Mouse (Mus musculus) forebrain, postnatal 0 days (tissue): ENCODE data around the gene Ddx54. TPM values are rescaled to one million over a fixed set of nuclear protein-coding genes. Genes with fewer than 3 reads are reported as not detected.

Experiments
- ATAC-seq: fragments of 200-750 bp; cut with Nextera tagmentation; 2 replicates; pipeline ENCODE4 v1.8.0; 2017; ENCODE audit warnings: mild to moderate bottlenecking, moderate library complexity
- DNase-seq: peaks from one replicate; pipeline ENCODE4 v3.0.0-alpha.2; 2015
- H3K27ac ChIP-seq: fragments of 300-500 bp; sonication (generic); 2 replicates; pipeline ENCODE4 v1.5.1; 2014; ENCODE audit warnings: low read depth, mild to moderate bottlenecking, antibody characterized with exemption, low read length, moderate library complexity, mixed read lengths
- H3K27me3 ChIP-seq: fragments of 300-500 bp; sonication (generic); 2 replicates; pipeline ENCODE4 v1.6.1; 2014; ENCODE audit warnings: mild to moderate bottlenecking, low read length, mixed read lengths; ENCODE audit not compliant: insufficient read depth
- H3K36me3 ChIP-seq: fragments of 300-500 bp; sonication (generic); 2 replicates; pipeline ENCODE4 v1.6.1; 2014; ENCODE audit warnings: mild to moderate bottlenecking, moderate library complexity; ENCODE audit not compliant: insufficient read depth
- H3K4me1 ChIP-seq: fragments of 300-500 bp; sonication (generic); 2 replicates; pipeline ENCODE4 v1.6.1; 2014; ENCODE audit warnings: antibody characterized with exemption; ENCODE audit not compliant: insufficient read depth
- H3K4me2 ChIP-seq: fragments of 300-500 bp; sonication (generic); 2 replicates; pipeline ENCODE4 v1.6.1; 2014; ENCODE audit warnings: low read depth, mild to moderate bottlenecking, moderate library complexity
- H3K4me3 ChIP-seq: fragments of 300-500 bp; sonication (generic); 2 replicates; pipeline ENCODE4 v1.5.1; 2014; ENCODE audit warnings: low read depth, low read length, mixed read lengths
- H3K9ac ChIP-seq: fragments of 300-500 bp; sonication (generic); 2 replicates; pipeline ENCODE4 v1.6.1; 2014; ENCODE audit warnings: mild to moderate bottlenecking
- H3K9me3 ChIP-seq: fragments of 300-500 bp; sonication (generic); 2 replicates; pipeline ENCODE4 v1.6.1; 2016; ENCODE audit warnings: low read length
- CTCF ChIP-seq: sonication (generic); IDR thresholded peaks from 2 replicates; pipeline ENCODE4 v1.5.1; 2016; ENCODE audit warnings: antibody characterized with exemption, control low read depth, low read depth
- WGBS: fragments of 180-500 bp; shearing (Covaris S2); extraction: QIAGEN DNeasy Blood & Tissue Kit; methylation state at CpG from one replicate; pipeline ENCODE4 v1.1.7; 2014; 5-methylcytosine and 5-hydroxymethylcytosine counted together
- polyA plus RNA-seq: library from polyadenylated mRNA; unstranded; fragments of >200 nt; fragmentation: Nextera tagmentation; extraction: Ambion mirVana; gene quantifications from 2 replicates; pipeline ENCODE4 v1.2.1, GENCODE M21; 2015
- total RNA-seq: library from RNA; depleted of rRNA; stranded (reverse); fragments of >200 nt; gene quantifications from 2 replicates; pipeline ENCODE4 v1.2.3, GENCODE M21; 2014

Gene Ddx54
- total and polyA plus RNA-seq, 2 experiments from 2014 or later, result 40.0 to 46.0 TPM

- Histone ChIP-seq H3K9ac (peak overlapping the region; percentile 73), H3K27ac (no peak overlapping the region), H3K4me2 (peak overlapping the region; percentile 67), H3K4me1 (peaks cover 11% of the 10 kb centered on the region; the same call in 1 of the 2 replicates), H3K27me3 (no peaks in the 10 kb centered on the region), H3K36me3 (no peaks in the 10 kb centered on the region), H3K9me3 (no peaks in the 10 kb centered on the region), H3K4me3 (peak overlapping the region; percentile 76)
- DNase-seq, result no peak
- 42% methylated on average over 8 of the region's 8 CpGs for WGBS
- no peak for TF ChIP-seq CTCF
- no peak for ATAC-seq
These were observed 1.1 kb upstream of the Ddx54 start for GRCm38 (mm10) chr5:120611416-120611815.

DNA sequence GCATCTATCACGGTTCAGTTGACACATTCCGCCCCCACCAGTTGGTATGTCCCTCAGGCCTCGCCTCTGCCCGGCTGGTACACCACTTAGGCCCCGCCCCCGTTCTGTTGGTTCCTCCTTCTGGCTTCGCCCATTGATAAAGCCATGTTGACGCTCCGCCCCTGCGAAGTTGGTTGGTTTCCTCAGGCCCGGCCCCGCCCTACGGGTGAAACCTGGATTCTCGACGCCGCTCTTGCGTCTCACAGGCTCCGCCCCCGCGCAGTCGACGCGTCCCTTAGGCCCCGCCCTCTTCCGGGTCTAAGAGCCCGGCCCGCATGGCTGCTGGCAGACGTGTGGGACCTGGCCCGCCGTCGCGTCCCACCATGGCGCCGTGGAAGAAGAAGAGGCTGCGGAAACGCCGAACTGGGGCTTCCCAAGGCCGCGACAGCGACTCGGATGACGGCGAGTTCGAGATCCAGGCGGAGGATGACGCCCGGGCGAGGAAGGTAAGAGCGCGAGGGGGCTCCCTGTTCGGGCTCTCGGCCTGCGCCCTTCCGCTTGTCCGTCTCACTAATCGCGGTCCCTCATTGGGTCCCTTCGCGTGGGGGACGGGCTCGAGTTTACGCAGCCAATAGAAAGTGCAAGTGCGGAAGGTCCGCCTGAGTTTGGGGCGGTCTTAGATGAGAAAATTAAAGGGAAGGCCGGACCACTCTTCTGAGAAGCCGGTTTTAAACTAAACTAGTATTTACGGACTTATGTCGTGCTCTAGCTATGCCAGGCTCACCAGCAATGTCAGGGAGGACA, 474 bp downstream of the Ddx54 start:
- peak overlapping the region; percentile 76 for H3K4me3 ChIP-seq
- peak overlapping the region; percentile 67 for H3K4me2 ChIP-seq
- DNase-seq (peak; percentile 100), ATAC-seq (peak; percentile 92)
- H3K9me3 ChIP-seq, result no peaks in the 10 kb centered on the region
- H3K36me3 ChIP-seq, result peaks cover 6% of the 10 kb centered on the region
- H3K9ac ChIP-seq, result peak overlapping the region; percentile 73
- no peaks in the 10 kb centered on the region for H3K27me3 ChIP-seq
- TF ChIP-seq CTCF, result no peak
- under 1% methylated on average over 69 of the region's 69 CpGs for WGBS
- peaks cover 11% of the 10 kb centered on the region; the same call in 1 of the 2 replicates for H3K4me1 ChIP-seq
- peak overlapping the region; percentile 93 for H3K27ac ChIP-seq

DNA sequence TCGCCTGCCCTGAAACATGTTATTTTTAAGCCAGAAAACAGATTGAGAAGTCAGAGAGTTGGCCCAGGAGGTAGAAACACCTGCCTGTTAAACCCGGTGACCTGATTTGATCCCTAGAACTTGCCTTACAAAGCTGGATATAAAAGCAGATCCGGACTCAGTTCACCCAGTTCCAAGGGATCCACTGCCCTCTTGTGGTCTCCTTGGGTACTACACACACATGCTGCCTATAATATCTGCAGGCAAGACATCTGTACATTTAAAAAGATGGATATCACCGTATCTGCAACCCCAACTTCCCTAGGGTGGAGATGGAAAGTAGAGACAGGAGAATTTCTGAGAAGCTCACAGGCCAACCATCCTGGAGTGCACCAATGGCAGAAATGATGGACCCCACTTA, 3.4 kb downstream of the Ddx54 start:
- no peak overlapping the region for H3K9ac ChIP-seq
- peak; percentile 50 for DNase-seq
- H3K27ac ChIP-seq, result no peak overlapping the region
- H3K9me3 ChIP-seq, result no peaks in the 10 kb centered on the region
- peak; percentile 78 for TF ChIP-seq CTCF
- H3K36me3 ChIP-seq, result peaks cover 33% of the 10 kb centered on the region
- H3K27me3 ChIP-seq, result no peaks in the 10 kb centered on the region
- 97% methylated on average over 4 of the region's 4 CpGs for WGBS
- no peak overlapping the region for H3K4me3 ChIP-seq
- no peak overlapping the region for H3K4me2 ChIP-seq
- ATAC-seq, result no peak
- peaks cover 11% of the 10 kb centered on the region; the same call in 1 of the 2 replicates for H3K4me1 ChIP-seq

- DNase-seq (no peak), ATAC-seq (no peak)
- 88% methylated on average over 12 of the region's 12 CpGs for WGBS
- no peak overlapping the region for H3K4me3 ChIP-seq
- no peaks in the 10 kb centered on the region for H3K27me3 ChIP-seq
- H3K9ac ChIP-seq, result no peak overlapping the region
- no peak for TF ChIP-seq CTCF
- H3K9me3 ChIP-seq, result no peaks in the 10 kb centered on the region
- peaks cover 52% of the 10 kb centered on the region for H3K36me3 ChIP-seq
- H3K4me1 ChIP-seq, result 0 out of 2 replicates have a peak, but pooled peaks cover 3% of the 10 kb centered on the region
- no peak overlapping the region for H3K27ac ChIP-seq
- H3K4me2 ChIP-seq, result no peak overlapping the region
These were observed 6.2 kb downstream of the Ddx54 start for GRCm38 (mm10) chr5:120618778-120619177.

DNA sequence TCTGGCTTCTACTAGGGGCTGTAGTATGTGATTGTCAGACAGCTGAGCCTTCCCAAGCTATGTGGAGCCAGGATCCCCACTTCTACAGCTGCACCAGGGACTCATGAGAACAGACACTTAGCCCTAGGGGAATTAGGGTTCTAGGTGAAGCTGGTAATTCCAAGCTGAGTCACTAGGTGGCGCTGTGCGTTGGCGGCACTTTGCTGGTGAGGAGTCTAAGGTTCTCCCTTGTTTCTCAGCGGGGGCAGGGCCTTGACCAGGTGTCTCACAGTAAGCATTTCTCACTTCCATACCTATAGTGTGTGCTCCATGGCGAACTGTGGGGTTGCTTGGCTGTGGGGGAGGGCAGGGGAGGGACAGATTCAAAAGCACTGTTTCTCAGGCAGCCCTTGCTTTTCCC, 6.7 kb downstream of the Ddx54 start:
- WGBS, result 17% methylated on average over 5 of the region's 5 CpGs
- Histone ChIP-seq H3K27me3 (no peaks in the 10 kb centered on the region), H3K36me3 (peaks cover 55% of the 10 kb centered on the region), H3K4me1 (no peaks in the 10 kb centered on the region), H3K9ac (no peak overlapping the region), H3K27ac (no peak overlapping the region), H3K9me3 (no peaks in the 10 kb centered on the region), H3K4me2 (no peak overlapping the region), H3K4me3 (no peak overlapping the region)
- DNase-seq, result peak; percentile 79
- peak; percentile 90 for TF ChIP-seq CTCF
- no peak for ATAC-seq

- no peak overlapping the region for H3K9ac ChIP-seq
- H3K27me3 ChIP-seq, result no peaks in the 10 kb centered on the region
- H3K4me2 ChIP-seq, result no peak overlapping the region
- peak; percentile 99 for TF ChIP-seq CTCF
- no peaks in the 10 kb centered on the region for H3K4me1 ChIP-seq
- H3K9me3 ChIP-seq, result no peaks in the 10 kb centered on the region
- WGBS, result 69% methylated on average over 18 of the region's 18 CpGs
- peak; percentile 53 for ATAC-seq
- no peak overlapping the region for H3K4me3 ChIP-seq
- peak; percentile 92 for DNase-seq
- no peak overlapping the region for H3K27ac ChIP-seq
- peaks cover 67% of the 10 kb centered on the region for H3K36me3 ChIP-seq
These were observed 8.0 kb downstream of the Ddx54 start for GRCm38 (mm10) chr5:120620375-120621077.
